Mouse (Mus musculus): ENCODE results near the gene Wdr72. TPM values are rescaled to one million over a fixed set of nuclear protein-coding genes. Genes with fewer than 3 reads are reported as not detected.

The Wdr72 gene
- polyA plus RNA-seq, 1 experiment from 2014 or later = 0.37 TPM

DNA sequence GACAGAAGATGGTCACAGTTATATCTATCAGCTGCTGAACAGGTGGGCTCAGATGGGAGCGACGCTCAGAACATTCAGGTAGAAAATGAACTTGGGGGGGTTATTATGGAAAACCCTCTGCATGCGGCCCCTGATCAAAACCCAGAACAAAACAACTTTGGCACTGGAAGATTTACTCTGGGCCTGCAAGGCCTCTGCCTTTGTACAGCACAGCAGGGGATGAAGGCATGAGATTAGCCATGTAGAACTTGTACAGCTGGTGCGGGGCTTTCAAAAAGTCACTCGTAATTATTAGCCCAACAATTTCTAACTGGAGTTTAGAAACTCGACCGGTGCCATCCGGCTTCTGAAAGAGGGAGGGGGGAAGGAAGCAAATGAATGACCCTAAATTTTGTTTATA lies 38.1 kb downstream of the Wdr72 start:
- DNase-seq (no peak), ATAC-seq (ENCODE audit: insufficient read depth) (no peak)
- Histone ChIP-seq H3K36me3 (ENCODE audit: insufficient read depth) (no peaks in the 10 kb centered on the region), H3K27ac (ENCODE audit: low read depth) (no peak overlapping the region), H3K27me3 (ENCODE audit: insufficient read depth, low read length) (no peaks in the 10 kb centered on the region), H3K9me3 (ENCODE audit: low read depth, low read length) (no peaks in the 10 kb centered on the region), H3K4me1 (ENCODE audit: insufficient read depth) (no peaks in the 10 kb centered on the region), H3K4me3 (ENCODE audit: low read depth, low read length) (no peak overlapping the region), H3K4me2 (no peak overlapping the region), H3K9ac (no peak overlapping the region)
- no peak for TF ChIP-seq CTCF (IDR thresholded peaks at IDR 0.05; ENCODE audit: low read depth)
- 66% methylated on average over 8 of the region's 8 CpGs for WGBS

DNA sequence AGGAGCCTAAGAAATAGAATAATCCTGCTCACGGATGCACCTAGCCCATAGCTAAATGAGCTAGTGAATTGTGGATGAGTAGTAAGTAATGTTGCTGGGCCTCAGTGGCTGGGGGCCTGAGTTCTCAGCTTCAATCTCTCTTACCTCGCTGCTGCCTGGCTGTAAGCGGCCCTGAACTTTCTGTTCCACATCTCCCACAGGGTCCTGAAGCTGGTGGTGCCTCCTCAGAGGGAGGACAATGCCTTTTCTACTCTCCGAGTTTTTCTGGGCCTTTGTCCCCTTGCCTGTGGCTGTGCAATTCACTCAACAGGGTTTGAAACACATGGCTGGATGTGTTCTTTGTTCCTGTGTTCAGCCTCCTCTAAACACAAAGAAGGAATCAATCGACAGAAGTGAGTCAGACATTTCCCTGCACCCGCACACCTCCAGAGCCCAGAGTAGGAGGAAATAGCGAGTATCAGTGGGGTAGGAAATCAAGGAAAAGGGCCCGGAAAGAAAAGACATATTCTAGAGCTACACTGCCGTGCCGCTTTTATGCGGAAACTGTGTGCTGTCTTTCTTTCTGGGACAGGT lies 50.3 kb downstream of the Wdr72 start:
- ATAC-seq (ENCODE audit: insufficient read depth) (no peak), DNase-seq (no peak)
- Histone ChIP-seq H3K9me3 (ENCODE audit: low read depth, low read length) (no peaks in the 10 kb centered on the region), H3K4me2 (no peak overlapping the region), H3K36me3 (ENCODE audit: insufficient read depth) (no peaks in the 10 kb centered on the region), H3K27ac (ENCODE audit: low read depth) (no peak overlapping the region), H3K4me3 (ENCODE audit: low read depth, low read length) (no peak overlapping the region), H3K4me1 (ENCODE audit: insufficient read depth) (no peaks in the 10 kb centered on the region), H3K9ac (no peak overlapping the region), H3K27me3 (ENCODE audit: insufficient read depth, low read length) (no peaks in the 10 kb centered on the region)
- no peak for TF ChIP-seq CTCF (IDR thresholded peaks at IDR 0.05; ENCODE audit: low read depth)
- WGBS = 81% methylated on average over 11 of the region's 11 CpGs

DNA sequence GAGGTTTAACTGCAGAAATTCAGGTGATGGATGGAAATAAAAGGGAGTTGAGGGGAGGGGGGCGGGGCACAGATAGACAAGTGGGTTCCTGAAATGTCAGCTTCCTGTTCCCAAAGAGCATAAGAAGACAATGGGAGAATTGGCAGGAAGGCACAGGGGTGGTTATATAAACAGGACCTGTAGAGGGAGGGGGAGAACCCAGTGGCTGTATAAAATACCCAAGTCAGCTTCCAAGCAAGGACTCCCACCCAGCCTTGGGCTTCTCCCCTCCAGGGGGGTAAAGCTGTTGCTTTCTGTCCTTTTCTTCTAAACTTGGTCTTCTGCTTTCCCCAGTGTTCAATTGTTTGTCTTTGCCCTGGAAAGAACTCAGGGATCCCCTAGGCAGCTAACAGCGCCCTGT lies 55.5 kb downstream of the Wdr72 start:
- H3K9me3 ChIP-seq (ENCODE audit: low read depth, low read length) = no peaks in the 10 kb centered on the region
- no peak overlapping the region for H3K27ac ChIP-seq (ENCODE audit: low read depth)
- 84% methylated on average over 2 of the region's 2 CpGs for WGBS
- ATAC-seq (ENCODE audit: insufficient read depth) (no peak), DNase-seq (peak; percentile 17)
- no peaks in the 10 kb centered on the region for H3K27me3 ChIP-seq (ENCODE audit: insufficient read depth, low read length)
- TF ChIP-seq CTCF (IDR thresholded peaks at IDR 0.05; ENCODE audit: low read depth) = no peak
- no peak overlapping the region for H3K4me2 ChIP-seq
- H3K36me3 ChIP-seq (ENCODE audit: insufficient read depth) = no peaks in the 10 kb centered on the region
- no peak overlapping the region for H3K9ac ChIP-seq
- no peak overlapping the region for H3K4me3 ChIP-seq (ENCODE audit: low read depth, low read length)
- H3K4me1 ChIP-seq (ENCODE audit: insufficient read depth) = no peaks in the 10 kb centered on the region

- Histone ChIP-seq H3K4me2 (no peak overlapping the region), H3K4me3 (ENCODE audit: low read depth, low read length) (no peak overlapping the region), H3K27ac (ENCODE audit: low read depth) (no peak overlapping the region), H3K9ac (no peak overlapping the region), H3K9me3 (ENCODE audit: low read depth, low read length) (no peaks in the 10 kb centered on the region), H3K4me1 (ENCODE audit: insufficient read depth) (no peaks in the 10 kb centered on the region), H3K36me3 (ENCODE audit: insufficient read depth) (no peaks in the 10 kb centered on the region), H3K27me3 (ENCODE audit: insufficient read depth, low read length) (no peaks in the 10 kb centered on the region)
- 72% methylated on average over 6 of the region's 6 CpGs for WGBS
- ATAC-seq (ENCODE audit: insufficient read depth) (no peak), DNase-seq (no peak)
- no peak for TF ChIP-seq CTCF (IDR thresholded peaks at IDR 0.05; ENCODE audit: low read depth)
These were observed 59.7 kb downstream of the Wdr72 start for GRCm38 (mm10) chr9:74169904-74170303.

DNA sequence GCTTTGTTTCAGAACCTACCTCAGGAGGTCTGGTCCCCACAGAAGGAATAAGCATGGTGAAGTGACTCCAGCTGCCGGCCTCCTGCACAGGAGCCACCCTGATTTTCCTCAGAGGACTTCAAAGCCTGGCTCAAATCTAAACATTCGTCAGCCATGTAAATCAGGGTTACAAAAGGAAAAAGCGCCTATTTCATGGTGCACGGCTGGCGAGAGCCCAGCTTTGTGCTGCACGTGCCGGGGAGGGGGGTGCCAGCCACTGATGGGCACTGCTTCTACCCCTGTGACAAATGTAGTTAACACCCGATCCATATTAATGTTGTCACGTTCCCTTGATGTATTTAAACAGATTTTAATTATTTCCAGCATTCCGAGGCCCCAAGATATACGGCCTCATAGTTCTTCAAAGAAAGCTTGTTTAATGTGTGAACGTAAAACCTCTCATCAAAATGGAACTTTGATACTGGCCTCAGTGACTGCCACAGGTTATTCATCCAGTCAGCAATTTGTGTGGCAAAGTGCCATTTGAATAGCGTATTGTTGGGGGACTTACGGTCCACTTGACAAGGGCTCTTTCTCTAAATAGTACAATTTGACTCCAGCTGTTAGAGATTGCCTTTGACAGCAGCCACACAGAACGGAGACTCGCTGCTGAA lies 76.7 kb downstream of the Wdr72 start:
- ATAC-seq (ENCODE audit: insufficient read depth) = no peak
- no peak for TF ChIP-seq CTCF (IDR thresholded peaks at IDR 0.05; ENCODE audit: low read depth)
- Histone ChIP-seq H3K4me3 (ENCODE audit: low read depth, low read length) (no peak overlapping the region), H3K4me1 (ENCODE audit: insufficient read depth) (no peaks in the 10 kb centered on the region), H3K36me3 (ENCODE audit: insufficient read depth) (no peaks in the 10 kb centered on the region), H3K9ac (no peak overlapping the region), H3K27ac (ENCODE audit: low read depth) (no peak overlapping the region), H3K9me3 (ENCODE audit: low read depth, low read length) (no peaks in the 10 kb centered on the region), H3K27me3 (ENCODE audit: insufficient read depth, low read length) (no peaks in the 10 kb centered on the region), H3K4me2 (peak overlapping the region; percentile 13; the same call in 1 of the 2 replicates)
- WGBS = 23% methylated on average over 16 of the region's 16 CpGs
- peak; percentile 27 for DNase-seq

GRCm38 (mm10) chr9:74187401-74188029 lies 77.4 kb downstream of the Wdr72 start:
- no peak for TF ChIP-seq CTCF (IDR thresholded peaks at IDR 0.05; ENCODE audit: low read depth)
- Histone ChIP-seq H3K4me2 (no peak overlapping the region), H3K4me1 (ENCODE audit: insufficient read depth) (no peaks in the 10 kb centered on the region), H3K27ac (ENCODE audit: low read depth) (no peak overlapping the region), H3K27me3 (ENCODE audit: insufficient read depth, low read length) (no peaks in the 10 kb centered on the region), H3K4me3 (ENCODE audit: low read depth, low read length) (no peak overlapping the region), H3K36me3 (ENCODE audit: insufficient read depth) (no peaks in the 10 kb centered on the region), H3K9me3 (ENCODE audit: low read depth, low read length) (no peaks in the 10 kb centered on the region), H3K9ac (no peak overlapping the region)
- DNase-seq (no peak), ATAC-seq (ENCODE audit: insufficient read depth) (no peak)
- 49% methylated on average over 8 of the region's 8 CpGs for WGBS

- Histone ChIP-seq H3K27ac (ENCODE audit: low read depth) (no peak overlapping the region), H3K4me2 (no peak overlapping the region), H3K36me3 (ENCODE audit: insufficient read depth) (no peaks in the 10 kb centered on the region), H3K27me3 (ENCODE audit: insufficient read depth, low read length) (no peaks in the 10 kb centered on the region), H3K9me3 (ENCODE audit: low read depth, low read length) (no peaks in the 10 kb centered on the region), H3K9ac (no peak overlapping the region), H3K4me3 (ENCODE audit: low read depth, low read length) (no peak overlapping the region), H3K4me1 (ENCODE audit: insufficient read depth) (no peaks in the 10 kb centered on the region)
- TF ChIP-seq CTCF (IDR thresholded peaks at IDR 0.05; ENCODE audit: low read depth) = no peak
- DNase-seq (no peak), ATAC-seq (ENCODE audit: insufficient read depth) (no peak)
- 87% methylated on average over 2 of the region's 2 CpGs for WGBS
These were observed 84.7 kb downstream of the Wdr72 start for GRCm38 (mm10) chr9:74194898-74195297.

Measured in lung, embryonic 14.5 days (tissue).